Mouse (Mus musculus): Measurements from ENCODE around the gene 4933417A18Rik. TPM values are rescaled to one million over a fixed set of nuclear protein-coding genes. Genes with fewer than 3 reads are reported as not detected.
A peak's percentile ranks its signal among the peaks of the same experiment; 100 is the strongest.

The 4933417A18Rik gene
- polyA plus RNA-seq, 1 experiment from 2014 or later, result not detected

DNA sequence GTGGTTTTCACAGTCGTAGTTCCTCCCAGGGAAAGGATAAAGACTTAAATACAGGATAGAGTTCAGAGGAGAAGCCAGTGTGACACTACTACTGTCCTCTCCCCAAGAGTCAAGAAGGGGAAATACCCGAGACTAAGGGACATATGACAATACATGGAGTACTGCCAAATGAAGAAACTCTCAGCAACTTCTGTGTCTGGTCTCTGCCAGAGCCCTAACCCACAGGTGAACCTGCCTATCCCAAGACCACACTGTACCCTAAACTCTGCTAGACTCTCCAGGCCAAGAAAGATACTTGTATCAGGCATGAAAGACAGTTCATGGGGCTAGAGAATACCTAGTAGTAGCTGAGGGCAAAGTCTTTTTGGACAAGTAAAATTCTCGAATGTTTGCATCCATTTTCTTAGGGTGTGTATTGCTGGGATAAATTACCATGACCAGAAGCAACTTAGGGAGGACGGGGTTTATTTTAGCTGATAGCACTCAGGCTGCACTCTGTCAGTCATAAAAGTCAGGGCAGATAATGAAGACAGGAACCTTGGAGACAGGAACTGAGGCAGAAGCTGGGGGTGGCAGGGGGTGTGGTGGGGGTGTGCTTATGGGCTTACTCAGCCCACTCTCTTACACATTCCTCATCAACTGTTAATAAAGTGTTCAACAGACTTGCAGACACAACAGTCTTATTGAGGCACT lies 67.5 kb downstream of the 4933417A18Rik start:
- no peak overlapping the region for H3K9ac ChIP-seq (ENCODE audit: low read length)
- no peak overlapping the region for H3K4me2 ChIP-seq (ENCODE audit: low read depth, low read length)
- H3K36me3 ChIP-seq (ENCODE audit: control insufficient read depth, insufficient read depth, low read length), result peaks cover 25% of the 10 kb centered on the region
- WGBS, result 63% methylated on average over 4 of the region's 4 CpGs
- no peak overlapping the region for H3K27ac ChIP-seq (ENCODE audit: low read length)
- ATAC-seq (ENCODE audit: low read depth), result no peak
- no peak overlapping the region for H3K4me3 ChIP-seq (ENCODE audit: low read length)
- H3K4me1 ChIP-seq (replicated peaks; ENCODE audit: control insufficient read depth, insufficient read depth, low read length), result peaks cover 15% of the 10 kb centered on the region
- H3K27me3 ChIP-seq (ENCODE audit: control insufficient read depth, insufficient read depth, low read depth, low read length), result no peaks in the 10 kb centered on the region
- no peaks in the 10 kb centered on the region for H3K9me3 ChIP-seq (ENCODE audit: control insufficient read depth, low read length)

DNA sequence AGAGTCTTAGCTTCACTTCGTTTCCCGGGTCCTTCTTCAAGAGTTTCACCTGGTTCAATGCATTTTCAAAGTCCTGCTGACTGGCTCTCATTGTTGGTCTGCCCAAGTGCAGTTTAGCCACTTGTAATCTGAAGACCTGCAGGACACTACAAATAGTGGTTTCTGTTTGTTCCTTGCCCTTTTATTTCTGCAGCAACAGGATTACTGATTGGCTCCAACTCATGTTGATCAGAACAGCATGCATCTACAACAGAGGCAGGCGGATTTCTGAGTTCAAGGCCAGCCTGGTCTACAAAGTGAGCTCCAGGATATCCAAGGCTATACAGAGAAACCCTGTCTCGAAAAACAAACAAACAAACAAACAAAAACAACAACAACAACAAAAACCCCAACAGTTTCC lies 68.9 kb downstream of the 4933417A18Rik start:
- no peak for ATAC-seq (ENCODE audit: low read depth)

DNA sequence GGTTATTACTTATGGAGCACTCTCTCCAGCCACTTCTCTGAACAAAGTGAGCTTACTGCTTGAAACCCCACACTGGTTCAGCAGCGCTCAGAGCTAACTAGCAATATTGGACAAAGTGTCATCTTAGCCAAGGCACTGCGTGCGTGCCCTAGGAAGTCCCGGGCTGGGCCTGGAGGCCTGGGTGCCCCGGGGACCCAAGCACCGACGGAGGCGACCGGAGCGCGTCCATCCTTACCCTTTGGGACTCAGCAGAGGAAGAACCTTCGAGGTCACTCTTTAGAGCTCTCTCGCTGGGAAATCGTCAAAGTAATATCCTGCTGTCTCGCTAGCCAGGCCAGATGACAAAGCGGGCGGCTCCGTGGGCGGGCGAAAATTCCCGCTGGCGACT lies 69.4 kb downstream of the 4933417A18Rik start:
- Histone ChIP-seq H3K27ac (ENCODE audit: low read length) (peak overlapping the region; percentile 96), H3K27me3 (ENCODE audit: control insufficient read depth, insufficient read depth, low read depth, low read length) (no peaks in the 10 kb centered on the region), H3K4me3 (ENCODE audit: low read length) (peak overlapping the region; percentile 67), H3K9ac (ENCODE audit: low read length) (peak overlapping the region; percentile 86), H3K4me2 (ENCODE audit: low read depth, low read length) (peak overlapping the region; percentile 65), H3K36me3 (ENCODE audit: control insufficient read depth, insufficient read depth, low read length) (peaks cover 11% of the 10 kb centered on the region), H3K4me1 (replicated peaks; ENCODE audit: control insufficient read depth, insufficient read depth, low read length) (peaks cover 15% of the 10 kb centered on the region), H3K9me3 (ENCODE audit: control insufficient read depth, low read length) (no peaks in the 10 kb centered on the region)
- peak; percentile 60 for ATAC-seq (ENCODE audit: low read depth)
- WGBS, result under 1% methylated on average over 22 of the region's 22 CpGs

More for the DNA sequence above, 68.9 kb downstream of the 4933417A18Rik start:
- Histone ChIP-seq H3K4me3 (ENCODE audit: low read length) (peak overlapping the region; percentile 67), H3K4me2 (ENCODE audit: low read depth, low read length) (peak overlapping the region; percentile 65), H3K4me1 (replicated peaks; ENCODE audit: control insufficient read depth, insufficient read depth, low read length) (peaks cover 15% of the 10 kb centered on the region), H3K36me3 (ENCODE audit: control insufficient read depth, insufficient read depth, low read length) (peaks cover 15% of the 10 kb centered on the region), H3K27ac (ENCODE audit: low read length) (peak overlapping the region; percentile 96), H3K27me3 (ENCODE audit: control insufficient read depth, insufficient read depth, low read depth, low read length) (no peaks in the 10 kb centered on the region), H3K9me3 (ENCODE audit: control insufficient read depth, low read length) (no peaks in the 10 kb centered on the region), H3K9ac (ENCODE audit: low read length) (peak overlapping the region; percentile 86)
- 51% methylated on average over 4 of the region's 4 CpGs for WGBS

GRCm38 (mm10) chr13:34993983-34994811 lies 70.0 kb downstream of the 4933417A18Rik start:
- H3K9ac ChIP-seq (ENCODE audit: low read length), result peak overlapping the region; percentile 86
- H3K4me2 ChIP-seq (ENCODE audit: low read depth, low read length), result peak overlapping the region; percentile 65
- peak; percentile 97 for ATAC-seq (ENCODE audit: low read depth)
- peaks cover 15% of the 10 kb centered on the region for H3K4me1 ChIP-seq (replicated peaks; ENCODE audit: control insufficient read depth, insufficient read depth, low read length)
- peak overlapping the region; percentile 96 for H3K27ac ChIP-seq (ENCODE audit: low read length)
- H3K36me3 ChIP-seq (ENCODE audit: control insufficient read depth, insufficient read depth, low read length), result peaks cover 10% of the 10 kb centered on the region
- peak overlapping the region; percentile 67 for H3K4me3 ChIP-seq (ENCODE audit: low read length)
- H3K27me3 ChIP-seq (ENCODE audit: control insufficient read depth, insufficient read depth, low read depth, low read length), result no peaks in the 10 kb centered on the region
- under 1% methylated on average over 33 of the region's 33 CpGs for WGBS
- H3K9me3 ChIP-seq (ENCODE audit: control insufficient read depth, low read length), result no peaks in the 10 kb centered on the region

DNA sequence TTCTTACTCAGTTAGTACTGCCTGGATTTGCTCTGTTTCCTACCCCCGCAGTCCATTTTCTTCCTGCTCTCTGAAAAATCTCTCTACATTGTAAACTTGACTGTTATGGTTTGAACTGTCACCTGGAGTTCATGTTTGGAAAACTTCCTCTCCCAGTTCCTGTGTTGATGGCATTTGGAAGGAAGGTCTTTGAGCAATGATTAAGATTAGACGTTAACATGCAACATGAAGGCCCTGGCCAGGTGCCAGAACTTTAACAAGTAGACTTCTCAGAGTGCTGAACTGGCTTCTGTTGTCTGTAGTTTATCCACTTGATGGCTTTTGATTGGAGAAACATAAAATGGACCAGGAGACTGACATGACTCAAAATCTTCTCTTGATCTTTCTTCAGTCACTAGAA lies 71.7 kb downstream of the 4933417A18Rik start:
- no peak for ATAC-seq (ENCODE audit: low read depth)
- no peaks in the 10 kb centered on the region for H3K36me3 ChIP-seq (ENCODE audit: control insufficient read depth, insufficient read depth, low read length)
- H3K4me1 ChIP-seq (replicated peaks; ENCODE audit: control insufficient read depth, insufficient read depth, low read length), result peaks cover 15% of the 10 kb centered on the region
- WGBS, result 40% methylated on average over 2 of the region's 2 CpGs
- H3K9ac ChIP-seq (ENCODE audit: low read length), result no peak overlapping the region
- no peak overlapping the region for H3K4me2 ChIP-seq (ENCODE audit: low read depth, low read length)
- no peak overlapping the region for H3K4me3 ChIP-seq (ENCODE audit: low read length)
- H3K9me3 ChIP-seq (ENCODE audit: control insufficient read depth, low read length), result no peaks in the 10 kb centered on the region
- H3K27me3 ChIP-seq (ENCODE audit: control insufficient read depth, insufficient read depth, low read depth, low read length), result no peaks in the 10 kb centered on the region
- no peak overlapping the region for H3K27ac ChIP-seq (ENCODE audit: low read length)

Other genes starting within 250 kb of the 4933417A18Rik start
- gene Fam50b, start 189.6 kb upstream of the 4933417A18Rik start, polyA plus RNA-seq (2015; fragmentation: Nextera tagmentation; extraction: Ambion mirVana), result not detected in 2 replicates
- 65.2 and 70.6 TPM in 2 replicates for gene Prpf4b, start 49.1 kb upstream of the 4933417A18Rik start, polyA plus RNA-seq (2015; fragmentation: Nextera tagmentation; extraction: Ambion mirVana)
- 1.7 and 1.9 TPM in 2 replicates for gene Fam217a, start 99 bp upstream of the 4933417A18Rik start, polyA plus RNA-seq (2015; fragmentation: Nextera tagmentation; extraction: Ambion mirVana)
- 0.36 and 0.55 TPM in 2 replicates for gene Eci3, start 39.4 kb downstream of the 4933417A18Rik start, polyA plus RNA-seq (2015; fragmentation: Nextera tagmentation; extraction: Ambion mirVana)
- 147 and 155 TPM in 2 replicates for gene Eci2, start 102.7 kb downstream of the 4933417A18Rik start, polyA plus RNA-seq (2015; fragmentation: Nextera tagmentation; extraction: Ambion mirVana)

Data from lung, embryonic 16.5 days (tissue).